Mouse (Mus musculus) liver, adult 2 months (tissue): ENCODE data around the gene Brd2. TPM values are rescaled to one million over a fixed set of nuclear protein-coding genes. Genes with fewer than 3 reads are reported as not detected.
A peak's percentile ranks its signal among the peaks of the same experiment; 100 is the strongest.

ENCODE experiments used
- DNase-seq: peaks from one replicate; pipeline ENCODE4 v3.0.0-alpha.2; 2011; ENCODE audit warnings: low read depth, low spot score; ENCODE audit errors: extremely low read depth
- H3K27ac ChIP-seq: fragments of 200-500 bp; replicated peaks from 2 replicates; pipeline ENCODE4 v1.5.1; 2012; ENCODE audit warnings: low read depth, mild to moderate bottlenecking, control low read depth, inconsistent platforms, low read length; ENCODE audit not compliant: insufficient read depth
- H3K27me3 ChIP-seq: fragments of 200-500 bp; 2 replicates; pipeline ENCODE4 v1.6.1; 2012; ENCODE audit warnings: mild to moderate bottlenecking, moderate library complexity, low read length, inconsistent platforms; ENCODE audit not compliant: control insufficient read depth, insufficient read depth
- H3K36me3 ChIP-seq: fragments of 200-500 bp; 2 replicates; pipeline ENCODE4 v1.6.1; 2012; ENCODE audit warnings: low read length, inconsistent platforms; ENCODE audit not compliant: control insufficient read depth, insufficient read depth
- H3K4me1 ChIP-seq: fragments of 200-500 bp; 2 replicates; pipeline ENCODE4 v1.6.1; 2011; ENCODE audit warnings: low read length; ENCODE audit not compliant: control insufficient read depth, insufficient read depth
- H3K4me3 ChIP-seq: fragments of 200-500 bp; 2 replicates; pipeline ENCODE4 v1.5.1; 2011; ENCODE audit warnings: low read depth, mild to moderate bottlenecking, control low read depth, low read length, moderate library complexity; ENCODE audit not compliant: insufficient read depth
- H3K79me2 ChIP-seq: fragments of 200-500 bp; 2 replicates; pipeline ENCODE4 v1.6.1; 2012; ENCODE audit warnings: inconsistent platforms, mild to moderate bottlenecking, low read length, moderate library complexity; ENCODE audit not compliant: control insufficient read depth, insufficient read depth
- H3K9ac ChIP-seq: fragments of 200-500 bp; 2 replicates; pipeline ENCODE4 v1.6.1; 2012; ENCODE audit warnings: low read depth, mild to moderate bottlenecking, control low read depth, inconsistent platforms, low read length
- CTCF ChIP-seq: fragments of 200-500 bp; IDR thresholded peaks from 2 replicates; pipeline ENCODE4 v1.5.1; 2011; ENCODE audit warnings: low read depth, low read length, control low read depth
- POLR2A ChIP-seq: fragments of 200-500 bp; IDR thresholded peaks from 2 replicates; pipeline ENCODE4 v1.6.1; 2011; ENCODE audit warnings: low read length, control low read depth; ENCODE audit not compliant: insufficient read depth; ENCODE audit errors: extremely low read depth
- WGBS: fragments of 180-500 bp; shearing (Covaris S2); methylation state at CpG from one replicate; pipeline ENCODE4 v1.1.7; 2018; 5-methylcytosine and 5-hydroxymethylcytosine counted together
- polyA plus RNA-seq: library from polyadenylated mRNA; depleted of rRNA; stranded (reverse); fragments of >200 nt; gene quantifications from 2 replicates; pipeline ENCODE4 v1.2.3, GENCODE M21; 2012; rRNA removed
- total RNA-seq: library from RNA; depleted of rRNA; stranded (reverse); fragments of >200 nt; gene quantifications from 2 replicates; pipeline ENCODE4 v1.2.3, GENCODE M21; 2014; rRNA removed

Brd2 gene
- total RNA-seq (39.0 and 53.2 TPM in 2 replicates), polyA plus RNA-seq (55.8 and 76.9 TPM in 2 replicates)

GRCm38 (mm10) chr17:34122188-34122984, at the start of gene Brd2:
Gene Brd2, minus strand, starts transcription at chr17:34122634.
- Histone ChIP-seq H3K9ac (peak within 1 kb of the TSS; percentile 95), H3K4me1 (peaks cover 12% of the 10 kb centered on the region), H3K79me2 (peaks cover 20% of the 10 kb centered on the region), H3K27me3 (no peaks in the 10 kb centered on the region), H3K27ac (peak within 1 kb of the TSS; percentile 95), H3K36me3 (peaks cover 8% of the 10 kb centered on the region), H3K4me3 (peak within 1 kb of the TSS; percentile 90)
- under 1% methylated on average over 73 of the region's 75 CpGs for WGBS
- TF ChIP-seq POLR2A: no peak
- no peak; the same call in 1 of the 2 replicates for TF ChIP-seq CTCF
- DNase-seq: peak; percentile 79

DNA sequence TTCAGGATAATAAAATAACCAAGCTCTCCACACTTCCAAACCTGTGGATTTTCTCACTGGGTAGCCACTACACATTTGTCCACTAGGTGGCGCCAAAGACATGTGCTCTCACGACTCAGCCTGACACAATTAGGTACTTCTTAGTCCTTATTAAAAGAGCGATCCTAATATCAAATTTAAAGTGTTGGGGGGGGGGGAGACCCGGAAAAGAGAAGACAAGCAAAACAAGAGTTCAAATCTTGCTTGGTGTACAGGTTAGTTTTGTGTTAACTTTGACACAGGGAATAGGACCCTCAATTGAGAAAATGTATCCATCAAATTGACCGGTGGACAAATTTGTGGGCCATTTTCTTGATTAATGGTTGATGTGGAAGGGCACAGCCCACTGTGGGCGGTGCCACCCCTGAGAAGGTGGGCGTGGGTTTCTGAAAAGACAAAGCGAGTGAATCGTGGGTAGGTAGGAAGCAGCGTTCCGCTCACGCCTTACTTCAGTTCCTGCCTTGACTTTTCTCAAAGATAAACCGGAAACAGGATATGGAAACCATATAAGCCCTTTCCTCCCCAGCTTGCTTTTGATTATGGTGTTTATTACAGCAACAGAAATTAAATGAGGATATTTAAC, 48.6 kb upstream of the Brd2 start:
- no peaks in the 10 kb centered on the region for H3K4me1 ChIP-seq
- H3K36me3 ChIP-seq: no peaks in the 10 kb centered on the region
- TF ChIP-seq CTCF: peak; percentile 72; the same call in 1 of the 2 replicates
- no peak for TF ChIP-seq POLR2A
- no peak overlapping the region for H3K4me3 ChIP-seq
- H3K79me2 ChIP-seq: no peaks in the 10 kb centered on the region
- H3K27ac ChIP-seq: no peak overlapping the region
- no peak overlapping the region for H3K9ac ChIP-seq
- WGBS: 38% methylated on average over 13 of the region's 13 CpGs
- H3K27me3 ChIP-seq: no peaks in the 10 kb centered on the region
- DNase-seq: peak; percentile 61

GRCm38 (mm10) chr17:34170487-34170876, 48.0 kb upstream of the Brd2 start:
- Histone ChIP-seq H3K4me1 (no peaks in the 10 kb centered on the region), H3K79me2 (no peaks in the 10 kb centered on the region), H3K4me3 (no peak overlapping the region), H3K27ac (no peak overlapping the region), H3K27me3 (no peaks in the 10 kb centered on the region), H3K9ac (no peak overlapping the region), H3K36me3 (no peaks in the 10 kb centered on the region)
- WGBS: 17% methylated on average over 4 of the region's 4 CpGs
- DNase-seq: no peak
- TF ChIP-seq POLR2A (no peak), CTCF (no peak)

DNA sequence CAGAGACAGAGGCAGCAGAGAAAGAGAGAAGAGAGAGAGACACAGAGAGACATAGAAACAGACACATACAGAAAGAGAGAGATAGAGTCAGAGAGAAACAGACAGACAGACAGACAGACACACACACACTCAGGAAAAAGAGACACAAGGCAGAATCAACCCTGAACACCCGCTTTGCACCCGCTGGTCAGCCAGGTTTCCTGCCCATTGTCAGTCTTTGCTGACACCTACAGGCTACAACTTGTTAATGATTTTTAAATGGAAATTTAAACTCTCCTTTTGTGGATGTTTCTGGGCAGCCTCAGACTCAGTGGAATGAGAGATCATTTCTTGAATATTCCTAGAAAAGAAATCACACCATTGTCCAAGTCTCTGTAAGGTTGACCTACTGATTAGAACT, 46.8 kb upstream of the Brd2 start:
- 0% methylated on average over 2 of the region's 2 CpGs for WGBS
- Histone ChIP-seq H3K79me2 (no peaks in the 10 kb centered on the region), H3K4me3 (no peak overlapping the region), H3K36me3 (no peaks in the 10 kb centered on the region), H3K27ac (no peak overlapping the region), H3K4me1 (no peaks in the 10 kb centered on the region), H3K9ac (no peak overlapping the region), H3K27me3 (no peaks in the 10 kb centered on the region)
- DNase-seq: peak; percentile 31
- TF ChIP-seq POLR2A (no peak), CTCF (peak; percentile 73)

DNA sequence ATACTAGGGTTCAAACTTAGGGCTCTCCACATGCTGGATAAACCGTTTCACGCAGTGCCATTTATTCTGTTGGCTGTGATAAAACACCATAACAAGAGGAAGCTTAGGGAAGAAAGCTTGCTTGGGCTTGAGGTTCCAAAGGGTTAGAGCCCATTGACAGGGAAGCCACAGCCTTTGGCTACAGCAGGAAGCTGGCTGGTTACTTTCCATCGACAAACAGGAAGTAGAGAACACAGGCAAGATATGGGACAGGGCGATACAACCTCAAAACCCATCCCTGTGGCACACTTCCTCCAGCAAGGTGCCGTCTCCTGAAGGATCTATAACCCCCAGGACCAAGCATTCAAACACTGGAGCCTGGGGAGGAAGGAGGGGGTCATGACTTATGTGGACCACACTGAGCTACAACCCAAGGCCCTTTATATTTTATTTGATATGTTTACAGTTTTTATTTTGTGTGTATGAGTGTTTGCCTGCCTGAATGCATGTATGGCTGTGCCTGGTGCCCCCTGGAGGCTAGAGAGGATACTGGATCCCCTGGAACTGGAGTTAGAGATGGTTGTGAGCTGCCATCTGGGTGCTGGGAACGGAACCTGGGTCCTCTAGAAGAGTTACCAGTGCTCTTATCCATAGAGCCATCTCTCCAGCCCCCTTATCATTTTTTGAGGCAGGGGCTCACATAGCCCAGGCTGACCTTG, 42.7 kb upstream of the Brd2 start:
- H3K4me1 ChIP-seq: no peaks in the 10 kb centered on the region
- H3K27me3 ChIP-seq: no peaks in the 10 kb centered on the region
- 69% methylated on average over 6 of the region's 6 CpGs for WGBS
- H3K9ac ChIP-seq: no peak overlapping the region
- TF ChIP-seq POLR2A (no peak), CTCF (peak; percentile 25; the same call in 1 of the 2 replicates)
- DNase-seq: no peak
- no peaks in the 10 kb centered on the region for H3K36me3 ChIP-seq
- no peak overlapping the region for H3K27ac ChIP-seq
- no peaks in the 10 kb centered on the region for H3K79me2 ChIP-seq
- H3K4me3 ChIP-seq: no peak overlapping the region
